Mouse (Mus musculus) forebrain, embryonic 11.5 days (tissue): ENCODE measurements around the gene Rnf166. TPM values are rescaled to one million over a fixed set of nuclear protein-coding genes. Genes with fewer than 3 reads are reported as not detected.

Experiments
- ATAC-seq: fragments of 200-750 bp; cut with Nextera tagmentation; replicated peaks from 2 replicates; pipeline ENCODE4 v1.8.0; 2017; ENCODE audit warnings: moderate TSS enrichment; ENCODE audit not compliant: low FRiP score
- DNase-seq: peaks from one replicate; pipeline ENCODE4 v3.0.0-alpha.2; 2017; ENCODE audit warnings: low spot score
- H3K27ac ChIP-seq: fragments of 300-500 bp; sonication (generic); 2 replicates; pipeline ENCODE4 v1.5.1; 2014; ENCODE audit warnings: low read depth, low read length
- H3K27me3 ChIP-seq: fragments of 300-500 bp; sonication (generic); 2 replicates; pipeline ENCODE4 v1.6.1; 2014; ENCODE audit warnings: mild to moderate bottlenecking, low read length, mixed read lengths; ENCODE audit not compliant: control insufficient read depth, insufficient read depth
- H3K36me3 ChIP-seq: fragments of 300-500 bp; sonication (generic); 2 replicates; pipeline ENCODE4 v1.6.1; 2014; ENCODE audit warnings: mild to moderate bottlenecking, low read length, moderate library complexity, mixed read lengths; ENCODE audit not compliant: control insufficient read depth, insufficient read depth
- H3K4me1 ChIP-seq: fragments of 300-500 bp; sonication (generic); replicated peaks from 2 replicates; pipeline ENCODE4 v1.6.1; 2014; ENCODE audit warnings: low read length, mixed read lengths; ENCODE audit not compliant: control insufficient read depth, insufficient read depth
- H3K4me2 ChIP-seq: fragments of 300-500 bp; sonication (generic); 2 replicates; pipeline ENCODE4 v1.6.1; 2014; ENCODE audit warnings: low read depth, mild to moderate bottlenecking, low read length, moderate library complexity, mixed read lengths; ENCODE audit not compliant: severe bottlenecking
- H3K4me3 ChIP-seq: fragments of 300-500 bp; sonication (generic); 2 replicates; pipeline ENCODE4 v1.5.1; 2014; ENCODE audit warnings: low read depth, low read length
- H3K9ac ChIP-seq: fragments of 300-500 bp; sonication (generic); 2 replicates; pipeline ENCODE4 v1.6.1; 2014; ENCODE audit warnings: low read length
- H3K9me3 ChIP-seq: fragments of 300-500 bp; sonication (generic); 2 replicates; pipeline ENCODE4 v1.6.1; 2016; ENCODE audit warnings: low read length, mixed read lengths; ENCODE audit not compliant: control insufficient read depth
- WGBS: fragments of 180-500 bp; shearing (Covaris S2); extraction: QIAGEN DNeasy Blood & Tissue Kit; methylation state at CpG from one replicate; pipeline ENCODE4 v1.1.7; 2014; 5-methylcytosine and 5-hydroxymethylcytosine counted together
- polyA plus RNA-seq: library from polyadenylated mRNA; unstranded; fragments of >200 nt; fragmentation: Nextera tagmentation; extraction: Ambion mirVana; gene quantifications from 2 replicates; pipeline ENCODE4 v1.2.1, GENCODE M21; 2014

Gene Rnf166
- polyA plus RNA-seq, 1 experiment from 2014 or later, result 31.2 TPM

- Histone ChIP-seq H3K4me1 (no peaks in the 10 kb centered on the region), H3K4me2 (no peak overlapping the region), H3K36me3 (no peaks in the 10 kb centered on the region), H3K27me3 (peaks cover 3% of the 10 kb centered on the region), H3K27ac (no peak overlapping the region), H3K9me3 (no peaks in the 10 kb centered on the region), H3K9ac (no peak overlapping the region), H3K4me3 (no peak overlapping the region)
- 92% methylated on average over 6 of the region's 6 CpGs for WGBS
- ATAC-seq (no peak), DNase-seq (no peak)
These were observed 21.5 kb downstream of the Rnf166 start for GRCm38 (mm10) chr8:122454409-122454808.

- no peak overlapping the region for H3K4me3 ChIP-seq
- no peaks in the 10 kb centered on the region for H3K9me3 ChIP-seq
- H3K36me3 ChIP-seq, result no peaks in the 10 kb centered on the region
- no peak overlapping the region for H3K4me2 ChIP-seq
- ATAC-seq, result no peak
- DNase-seq, result no peak
- no peaks in the 10 kb centered on the region for H3K4me1 ChIP-seq
- H3K27ac ChIP-seq, result no peak overlapping the region
- 86% methylated on average over 10 of the region's 10 CpGs for WGBS
- H3K9ac ChIP-seq, result no peak overlapping the region
- H3K27me3 ChIP-seq, result no peaks in the 10 kb centered on the region
These were observed 23.7 kb downstream of the Rnf166 start for GRCm38 (mm10) chr8:122452154-122452553.

GRCm38 (mm10) chr8:122451161-122451703, 24.6 kb downstream of the Rnf166 start:
- WGBS, result 81% methylated on average over 7 of the region's 7 CpGs
- no peaks in the 10 kb centered on the region for H3K36me3 ChIP-seq
- H3K9me3 ChIP-seq, result no peaks in the 10 kb centered on the region
- H3K9ac ChIP-seq, result no peak overlapping the region
- no peaks in the 10 kb centered on the region for H3K27me3 ChIP-seq
- no peak overlapping the region for H3K4me2 ChIP-seq
- DNase-seq, result no peak
- no peak overlapping the region for H3K27ac ChIP-seq
- no peak overlapping the region for H3K4me3 ChIP-seq
- no peak for ATAC-seq
- no peaks in the 10 kb centered on the region for H3K4me1 ChIP-seq

GRCm38 (mm10) chr8:122445203-122445602, 30.7 kb downstream of the Rnf166 start:
- peaks cover 3% of the 10 kb centered on the region; the same call in 1 of the 2 replicates for H3K4me1 ChIP-seq
- ATAC-seq, result no peak
- no peak overlapping the region for H3K9ac ChIP-seq
- H3K4me2 ChIP-seq, result no peak overlapping the region
- no peak overlapping the region for H3K27ac ChIP-seq
- no peak overlapping the region for H3K4me3 ChIP-seq
- WGBS, result 76% methylated on average over 3 of the region's 3 CpGs
- H3K9me3 ChIP-seq, result no peaks in the 10 kb centered on the region
- DNase-seq, result no peak
- H3K36me3 ChIP-seq, result no peaks in the 10 kb centered on the region
- no peaks in the 10 kb centered on the region for H3K27me3 ChIP-seq

GRCm38 (mm10) chr8:122444058-122444748, 31.7 kb downstream of the Rnf166 start:
- H3K9ac ChIP-seq, result peak overlapping the region; percentile 75
- no peaks in the 10 kb centered on the region for H3K27me3 ChIP-seq
- H3K9me3 ChIP-seq, result no peaks in the 10 kb centered on the region
- peak overlapping the region; percentile 95 for H3K27ac ChIP-seq
- H3K4me2 ChIP-seq, result peak overlapping the region; percentile 80
- 35% methylated on average over 19 of the region's 19 CpGs for WGBS
- peak overlapping the region; percentile 60 for H3K4me3 ChIP-seq
- ATAC-seq (peak; percentile 28), DNase-seq (peak; percentile 79)
- H3K36me3 ChIP-seq, result no peaks in the 10 kb centered on the region; the same call in 1 of the 2 replicates
- peaks cover 3% of the 10 kb centered on the region; the same call in 1 of the 2 replicates for H3K4me1 ChIP-seq

GRCm38 (mm10) chr8:122443262-122444006, 32.4 kb downstream of the Rnf166 start, which contains the start of gene Mvd:
Gene Mvd, minus strand, starts transcription at chr8:122443422.
- under 1% methylated on average over 47 of the region's 47 CpGs for WGBS
- Histone ChIP-seq H3K9ac (peak within 1 kb of the TSS; percentile 75), H3K27ac (peak within 1 kb of the TSS; percentile 95), H3K9me3 (no peaks in the 10 kb centered on the region), H3K27me3 (no peaks in the 10 kb centered on the region), H3K4me1 (peaks cover 3% of the 10 kb centered on the region; the same call in 1 of the 2 replicates), H3K4me2 (peak within 1 kb of the TSS; percentile 91), H3K4me3 (peak within 1 kb of the TSS; percentile 60), H3K36me3 (no peaks in the 10 kb centered on the region; the same call in 1 of the 2 replicates)
- peak; percentile 99 for ATAC-seq
- peak; percentile 99 for DNase-seq

- ATAC-seq, result peak; percentile 30
These were observed 33.1 kb downstream of the Rnf166 start for GRCm38 (mm10) chr8:122442781-122443180.

GRCm38 (mm10) chr8:122442356-122442755, 33.5 kb downstream of the Rnf166 start:
- Histone ChIP-seq H3K4me2 (peak overlapping the region; percentile 91), H3K4me3 (peak overlapping the region; percentile 60), H3K36me3 (no peaks in the 10 kb centered on the region; the same call in 1 of the 2 replicates), H3K9ac (peak overlapping the region; percentile 70), H3K9me3 (no peaks in the 10 kb centered on the region), H3K27me3 (no peaks in the 10 kb centered on the region), H3K27ac (no peak overlapping the region; the same call in 1 of the 2 replicates), H3K4me1 (peaks cover 3% of the 10 kb centered on the region; the same call in 1 of the 2 replicates)
- 20% methylated on average over 7 of the region's 7 CpGs for WGBS
- DNase-seq (no peak), ATAC-seq (no peak)

More at GRCm38 (mm10) chr8:122442781-122443180, 33.1 kb downstream of the Rnf166 start:
- Histone ChIP-seq H3K4me2 (peak overlapping the region; percentile 91), H3K27ac (peak overlapping the region; percentile 13; the same call in 1 of the 2 replicates), H3K27me3 (no peaks in the 10 kb centered on the region), H3K9ac (peak overlapping the region; percentile 70), H3K4me3 (peak overlapping the region; percentile 60), H3K4me1 (peaks cover 3% of the 10 kb centered on the region; the same call in 1 of the 2 replicates), H3K36me3 (no peaks in the 10 kb centered on the region; the same call in 1 of the 2 replicates), H3K9me3 (no peaks in the 10 kb centered on the region)
- 0% methylated on average over 12 of the region's 12 CpGs for WGBS
- no peak for DNase-seq
